Mouse (Mus musculus) hindbrain, postnatal 0 days (tissue): ENCODE data around the gene Nfe2. TPM values are rescaled to one million over a fixed set of nuclear protein-coding genes. Genes with fewer than 3 reads are reported as not detected.

Source experiments
- ATAC-seq: fragments of 200-750 bp; cut with Nextera tagmentation; 2 replicates; pipeline ENCODE4 v1.8.0; 2017; ENCODE audit warnings: mild to moderate bottlenecking, moderate TSS enrichment, moderate library complexity
- DNase-seq: peaks from one replicate; pipeline ENCODE4 v3.0.0-alpha.2; 2015; ENCODE audit warnings: low spot score
- H3K27ac ChIP-seq: fragments of 300-500 bp; sonication (generic); 2 replicates; pipeline ENCODE4 v1.5.1; 2014; ENCODE audit warnings: mild to moderate bottlenecking
- H3K27me3 ChIP-seq: fragments of 300-500 bp; sonication (generic); 2 replicates; pipeline ENCODE4 v1.6.1; 2014; ENCODE audit warnings: low read length, mixed read lengths; ENCODE audit not compliant: insufficient read depth
- H3K36me3 ChIP-seq: fragments of 300-500 bp; sonication (generic); 2 replicates; pipeline ENCODE4 v1.6.1; 2014; ENCODE audit warnings: low read length, mixed read lengths; ENCODE audit not compliant: insufficient read depth
- H3K4me1 ChIP-seq: fragments of 300-500 bp; sonication (generic); 2 replicates; pipeline ENCODE4 v1.6.1; 2014; ENCODE audit warnings: antibody characterized with exemption, low read length, mixed read lengths; ENCODE audit not compliant: insufficient read depth
- H3K4me2 ChIP-seq: fragments of 300-500 bp; sonication (generic); 2 replicates; pipeline ENCODE4 v1.6.1; 2014; ENCODE audit warnings: low read depth, mild to moderate bottlenecking, low read length, moderate library complexity, mixed read lengths
- H3K4me3 ChIP-seq: fragments of 300-500 bp; sonication (generic); 2 replicates; pipeline ENCODE4 v1.5.1; 2014; ENCODE audit warnings: low read length
- H3K9ac ChIP-seq: fragments of 300-500 bp; sonication (generic); replicated peaks from 2 replicates; pipeline ENCODE4 v1.6.1; 2014; ENCODE audit warnings: mild to moderate bottlenecking, low read length, moderate library complexity, mixed read lengths
- H3K9me3 ChIP-seq: fragments of 300-500 bp; sonication (generic); 2 replicates; pipeline ENCODE4 v1.6.1; 2016; ENCODE audit warnings: low read length, mixed read lengths
- CTCF ChIP-seq: IDR thresholded peaks from 2 replicates; pipeline ENCODE4 v1.5.1; 2016; ENCODE audit warnings: antibody characterized with exemption, control low read depth, low read depth
- WGBS: fragments of 180-500 bp; shearing (Covaris S2); extraction: QIAGEN DNeasy Blood & Tissue Kit; methylation state at CpG from one replicate; pipeline ENCODE4 v1.1.7; 2014; 5-methylcytosine and 5-hydroxymethylcytosine counted together
- polyA plus RNA-seq: library from polyadenylated mRNA; unstranded; fragments of >200 nt; fragmentation: Nextera tagmentation; extraction: Ambion mirVana; gene quantifications from 2 replicates; pipeline ENCODE4 v1.2.1, GENCODE M21; 2015
- total RNA-seq: library from RNA; depleted of rRNA; stranded (reverse); fragments of >200 nt; gene quantifications from 2 replicates; pipeline ENCODE4 v1.2.3, GENCODE M21; 2014

Nfe2 gene
- total and polyA plus RNA-seq, 2 experiments from 2014 or later, result 0.33 to 0.63 TPM

- no peaks in the 10 kb centered on the region for H3K27me3 ChIP-seq
- under 1% methylated on average over 38 of the region's 38 CpGs for WGBS
- peak; percentile 51 for TF ChIP-seq CTCF
- H3K9ac ChIP-seq, result peak within 1 kb of the TSS; percentile 77
- no peaks in the 10 kb centered on the region for H3K36me3 ChIP-seq
- H3K4me2 ChIP-seq, result peak within 1 kb of the TSS; percentile 74
- peaks cover 8% of the 10 kb centered on the region; the same call in 1 of the 2 replicates for H3K4me1 ChIP-seq
- ATAC-seq (peak; percentile 100), DNase-seq (peak; percentile 100)
- H3K9me3 ChIP-seq, result no peaks in the 10 kb centered on the region
- H3K4me3 ChIP-seq, result peak within 1 kb of the TSS; percentile 85
- H3K27ac ChIP-seq, result peak within 1 kb of the TSS; percentile 70
Measured at GRCm38 (mm10) chr15:103272419-103273279, 14.4 kb upstream of the Nfe2 start, which contains the start of gene Copz1. Gene Copz1 (plus strand): TSS chr15:103272714.

- Histone ChIP-seq H3K9ac (no peak overlapping the region), H3K4me3 (no peak overlapping the region), H3K9me3 (no peaks in the 10 kb centered on the region), H3K27ac (no peak overlapping the region), H3K36me3 (no peaks in the 10 kb centered on the region), H3K27me3 (no peaks in the 10 kb centered on the region), H3K4me1 (peaks cover 7% of the 10 kb centered on the region; the same call in 1 of the 2 replicates), H3K4me2 (no peak overlapping the region)
- 89% methylated on average over 4 of the region's 4 CpGs for WGBS
- TF ChIP-seq CTCF, result no peak
- ATAC-seq, result no peak
- DNase-seq, result no peak
Measured at GRCm38 (mm10) chr15:103268903-103269302, 10.7 kb upstream of the Nfe2 start.

GRCm38 (mm10) chr15:103264794-103265193 is 6.6 kb upstream of the Nfe2 start:
- 92% methylated on average over 2 of the region's 2 CpGs for WGBS
- H3K9ac ChIP-seq, result no peak overlapping the region
- no peak overlapping the region for H3K4me3 ChIP-seq
- DNase-seq (no peak), ATAC-seq (no peak)
- H3K27ac ChIP-seq, result no peak overlapping the region
- no peaks in the 10 kb centered on the region for H3K36me3 ChIP-seq
- H3K27me3 ChIP-seq, result no peaks in the 10 kb centered on the region
- no peaks in the 10 kb centered on the region for H3K9me3 ChIP-seq
- no peak overlapping the region for H3K4me2 ChIP-seq
- TF ChIP-seq CTCF, result no peak
- H3K4me1 ChIP-seq, result no peaks in the 10 kb centered on the region

- ATAC-seq, result no peak
Measured at GRCm38 (mm10) chr15:103259989-103260388, 1.8 kb upstream of the Nfe2 start.

GRCm38 (mm10) chr15:103259162-103259561 is 959 bp upstream of the Nfe2 start:
- no peaks in the 10 kb centered on the region for H3K36me3 ChIP-seq
- DNase-seq (no peak), ATAC-seq (no peak)
- no peak overlapping the region for H3K4me2 ChIP-seq
- TF ChIP-seq CTCF, result no peak
- H3K27ac ChIP-seq, result no peak overlapping the region
- 89% methylated on average over 5 of the region's 5 CpGs for WGBS
- H3K27me3 ChIP-seq, result no peaks in the 10 kb centered on the region
- H3K4me3 ChIP-seq, result no peak overlapping the region
- no peaks in the 10 kb centered on the region for H3K9me3 ChIP-seq
- H3K4me1 ChIP-seq, result no peaks in the 10 kb centered on the region; the same call in 1 of the 2 replicates
- no peak overlapping the region for H3K9ac ChIP-seq

More at GRCm38 (mm10) chr15:103259989-103260388, 1.8 kb upstream of the Nfe2 start:
- no peaks in the 10 kb centered on the region; the same call in 1 of the 2 replicates for H3K4me1 ChIP-seq
- no peaks in the 10 kb centered on the region for H3K27me3 ChIP-seq
- H3K9me3 ChIP-seq, result no peaks in the 10 kb centered on the region
- no peak for TF ChIP-seq CTCF
- H3K27ac ChIP-seq, result no peak overlapping the region
- H3K4me2 ChIP-seq, result no peak overlapping the region
- no peaks in the 10 kb centered on the region for H3K36me3 ChIP-seq
- H3K4me3 ChIP-seq, result no peak overlapping the region
- no peak for DNase-seq
- H3K9ac ChIP-seq, result no peak overlapping the region
- 59% methylated on average over 1 of the region's 1 CpGs for WGBS

- H3K4me3 ChIP-seq, result no peak overlapping the region
- DNase-seq (no peak), ATAC-seq (no peak)
- WGBS, result 90% methylated on average over 6 of the region's 6 CpGs
- H3K4me1 ChIP-seq, result no peaks in the 10 kb centered on the region; the same call in 1 of the 2 replicates
- no peaks in the 10 kb centered on the region for H3K36me3 ChIP-seq
- no peaks in the 10 kb centered on the region for H3K27me3 ChIP-seq
- no peaks in the 10 kb centered on the region for H3K9me3 ChIP-seq
- H3K9ac ChIP-seq, result no peak overlapping the region
- TF ChIP-seq CTCF, result no peak
- H3K27ac ChIP-seq, result no peak overlapping the region
- H3K4me2 ChIP-seq, result no peak overlapping the region
Measured at GRCm38 (mm10) chr15:103256210-103256986, 1.8 kb downstream of the Nfe2 start.
